Mouse (Mus musculus) frontal cortex, adult (tissue): ENCODE measurements around the gene Ifi206.

Source experiments
- ATAC-seq: cut with Nextera tagmentation; 2 replicates; pipeline ENCODE4 v1.9.2; 2017; ENCODE audit warnings: mild to moderate bottlenecking, moderate library complexity, mixed read lengths; ENCODE audit not compliant: low TSS enrichment

Gene Ifi206

GRCm38 (mm10) chr1:173418936-173419621 is 71.8 kb downstream of the Ifi206 start:
- ATAC-seq: no peak

GRCm38 (mm10) chr1:173418516-173418915 is 72.3 kb downstream of the Ifi206 start:
- ATAC-seq: no peak
